ENCODE assay signal across 8 mouse cellular contexts in genomic region chr11:116985504-116986385, GRCm38 (mm10).
DNase-seq lines count a peak whose midpoint lies in the region; ATAC-seq lines count a peak whose summit lies in the region.

No protein-coding gene starts in this region.

- peak; percentile 72 to 81 for DNase-seq in cerebellum, postnatal 10 days
- DNase-seq in cerebellum, adult 11-12 months = no peak
- DNase-seq in kidney, postnatal 14 days = peak; percentile 10
- DNase-seq in kidney, adult 9 months = no peak
- peak; percentile 7 for DNase-seq in heart, postnatal 25 days (ENCODE audit: low spot score)
- no peak for DNase-seq in kidney, postnatal 36 days
- DNase-seq in urinary bladder, adult 18-20 months (ENCODE audit: low spot score in 2 of 2) = no peak

- intact Hi-C loops in heart, postnatal 25 days (cut with DNase I) = no loop called here

- peak; percentile 94 for ATAC-seq in megakaryocyte progenitor cell, adult 5-6 weeks (replicated peaks; ENCODE audit: poor library complexity)

Comparison
In these comparisons a context has a peak if more than half of its experiments do, and no peak if none do; other contexts are left out.
1. DNase-seq: peak in cerebellum, postnatal 10 days (2 of 2), kidney, postnatal 14 days (single experiment) and heart, postnatal 25 days (single experiment); none in cerebellum, adult 11-12 months (single experiment), kidney, adult 9 months (single experiment), kidney, postnatal 36 days (0 of 2) and urinary bladder, adult 18-20 months (0 of 2).